Mouse (Mus musculus) intestine, embryonic 16.5 days (tissue): ENCODE data around the gene Syne1. TPM values are rescaled to one million over a fixed set of nuclear protein-coding genes. Genes with fewer than 3 reads are reported as not detected.

Experiments
- ATAC-seq: fragments of 200-750 bp; cut with Nextera tagmentation; 2 replicates; pipeline ENCODE4 v1.8.0; 2017; ENCODE audit warnings: moderate TSS enrichment, moderate library complexity
- H3K27ac ChIP-seq: fragments of 300-500 bp; sonication (generic); 2 replicates; pipeline ENCODE4 v1.5.1; 2014; ENCODE audit warnings: mild to moderate bottlenecking, low read length
- H3K27me3 ChIP-seq: fragments of 300-500 bp; sonication (generic); replicated peaks from 2 replicates; pipeline ENCODE4 v1.6.1; 2014; ENCODE audit warnings: low read length, control low read depth, mixed read lengths; ENCODE audit not compliant: control insufficient read depth, insufficient read depth
- H3K36me3 ChIP-seq: fragments of 300-500 bp; sonication (generic); 2 replicates; pipeline ENCODE4 v1.6.1; 2014; ENCODE audit warnings: low read length, control low read depth; ENCODE audit not compliant: control insufficient read depth, insufficient read depth
- H3K4me1 ChIP-seq: fragments of 300-500 bp; sonication (generic); 2 replicates; pipeline ENCODE4 v1.6.1; 2014; ENCODE audit warnings: low read length, control low read depth, mixed read lengths; ENCODE audit not compliant: control insufficient read depth, insufficient read depth
- H3K4me2 ChIP-seq: fragments of 300-500 bp; sonication (generic); 2 replicates; pipeline ENCODE4 v1.6.1; 2014; ENCODE audit warnings: low read depth, low read length, control low read depth
- H3K4me3 ChIP-seq: fragments of 300-500 bp; sonication (generic); 2 replicates; pipeline ENCODE4 v1.5.1; 2014; ENCODE audit warnings: mild to moderate bottlenecking, low read length
- H3K9ac ChIP-seq: fragments of 300-500 bp; sonication (generic); 2 replicates; pipeline ENCODE4 v1.6.1; 2014; ENCODE audit warnings: low read depth, low read length
- H3K9me3 ChIP-seq: fragments of 300-500 bp; sonication (generic); 2 replicates; pipeline ENCODE4 v1.6.1; 2016; ENCODE audit warnings: low read length, control low read depth; ENCODE audit not compliant: control insufficient read depth
- WGBS: fragments of 180-500 bp; shearing (Covaris S2); extraction: QIAGEN DNeasy Blood & Tissue Kit; methylation state at CpG from one replicate; pipeline ENCODE4 v1.1.7; 2014; 5-methylcytosine and 5-hydroxymethylcytosine counted together
- polyA plus RNA-seq: library from polyadenylated mRNA; unstranded; fragments of >200 nt; fragmentation: Nextera tagmentation; extraction: Ambion mirVana; gene quantifications from 2 replicates; pipeline ENCODE4 v1.2.1, GENCODE M21; 2015

Gene Syne1
- polyA plus RNA-seq, 1 experiment from 2014 or later, result 4.7 TPM

GRCm38 (mm10) chr10:5568991-5569390 is 17.7 kb upstream of the Syne1 start:
- Histone ChIP-seq H3K27me3 (no peaks in the 10 kb centered on the region), H3K4me3 (no peak overlapping the region), H3K4me2 (no peak overlapping the region), H3K4me1 (no peaks in the 10 kb centered on the region), H3K9ac (no peak overlapping the region), H3K9me3 (no peaks in the 10 kb centered on the region), H3K27ac (no peak overlapping the region), H3K36me3 (no peaks in the 10 kb centered on the region)
- ATAC-seq, result no peak
- 87% methylated on average over 4 of the region's 4 CpGs for WGBS

DNA sequence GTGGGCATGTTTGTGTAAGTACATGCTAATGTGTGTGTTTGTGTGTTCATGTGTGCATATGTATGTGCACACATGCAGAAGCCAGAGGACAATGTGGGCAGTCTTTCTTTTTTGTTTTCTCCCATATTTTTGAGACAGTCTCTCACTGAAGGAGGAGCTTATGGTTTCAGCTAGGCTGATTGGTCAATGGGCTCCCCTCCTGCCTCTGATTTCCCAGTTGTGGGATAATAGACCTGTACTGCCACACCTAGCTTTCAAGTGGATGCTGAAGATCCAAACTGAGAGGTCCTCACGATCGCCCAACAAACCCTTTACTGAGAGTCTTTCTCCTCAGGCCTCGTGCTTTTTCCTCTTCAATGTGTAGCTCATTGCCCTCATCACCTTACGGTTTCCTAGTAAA is 10.4 kb upstream of the Syne1 start:
- no peaks in the 10 kb centered on the region for H3K4me1 ChIP-seq
- H3K9me3 ChIP-seq, result no peaks in the 10 kb centered on the region
- ATAC-seq, result no peak
- H3K4me2 ChIP-seq, result no peak overlapping the region
- no peaks in the 10 kb centered on the region for H3K36me3 ChIP-seq
- H3K27me3 ChIP-seq, result no peaks in the 10 kb centered on the region
- no peak overlapping the region for H3K4me3 ChIP-seq
- no peak overlapping the region for H3K27ac ChIP-seq
- WGBS, result 82% methylated on average over 4 of the region's 4 CpGs
- H3K9ac ChIP-seq, result no peak overlapping the region

- H3K27ac ChIP-seq, result no peak overlapping the region
- H3K27me3 ChIP-seq, result no peaks in the 10 kb centered on the region
- WGBS, result 72% methylated on average over 4 of the region's 4 CpGs
- no peak overlapping the region for H3K4me2 ChIP-seq
- no peaks in the 10 kb centered on the region for H3K4me1 ChIP-seq
- H3K36me3 ChIP-seq, result no peaks in the 10 kb centered on the region
- H3K9me3 ChIP-seq, result no peaks in the 10 kb centered on the region
- H3K9ac ChIP-seq, result no peak overlapping the region
- no peak for ATAC-seq
- H3K4me3 ChIP-seq, result no peak overlapping the region
Observed at GRCm38 (mm10) chr10:5560526-5560925, 9.2 kb upstream of the Syne1 start.

DNA sequence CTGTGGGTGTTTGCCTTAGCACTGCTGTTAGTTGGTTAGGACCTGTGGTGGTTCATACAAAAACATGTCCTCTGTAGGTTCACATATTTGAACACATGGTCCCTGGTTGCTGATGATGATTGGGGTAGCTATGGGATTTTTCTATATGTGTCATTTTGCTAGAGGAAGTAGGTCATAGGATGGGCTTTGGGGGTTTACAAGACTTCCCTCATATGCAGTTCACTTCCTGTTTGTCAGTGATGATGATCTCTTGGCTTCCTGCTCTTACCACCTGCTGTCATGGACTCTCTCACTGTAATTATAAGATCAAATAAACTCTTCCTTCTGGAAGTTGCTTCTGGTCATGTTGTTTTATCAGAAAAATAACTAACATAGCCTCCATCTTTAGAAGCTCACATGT is 7.5 kb upstream of the Syne1 start:
- no peaks in the 10 kb centered on the region for H3K9me3 ChIP-seq
- no peak for ATAC-seq
- H3K27me3 ChIP-seq, result no peaks in the 10 kb centered on the region
- H3K27ac ChIP-seq, result no peak overlapping the region
- no peaks in the 10 kb centered on the region for H3K36me3 ChIP-seq
- H3K4me3 ChIP-seq, result no peak overlapping the region
- no peaks in the 10 kb centered on the region for H3K4me1 ChIP-seq
- H3K4me2 ChIP-seq, result no peak overlapping the region
- no peak overlapping the region for H3K9ac ChIP-seq

DNA sequence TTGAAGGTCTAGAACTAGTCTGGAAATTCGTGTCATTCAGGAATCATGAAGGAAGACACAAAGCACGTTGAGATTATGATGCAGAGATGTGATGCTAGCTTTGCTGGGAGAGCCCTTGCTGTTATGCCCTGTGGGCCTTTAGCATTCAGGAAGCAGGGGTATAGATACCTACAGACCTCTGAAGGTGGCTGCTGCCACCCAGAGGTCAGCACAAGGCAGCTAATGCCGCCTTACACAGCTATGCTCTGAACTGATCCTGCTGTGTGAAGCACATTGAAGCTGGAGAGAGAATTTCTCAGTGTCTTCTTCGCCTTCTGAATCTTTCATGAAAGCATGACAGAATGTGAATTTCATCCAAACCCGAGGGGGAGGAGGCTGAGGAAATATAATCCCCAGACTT is 3.7 kb upstream of the Syne1 start:
- no peak overlapping the region for H3K27ac ChIP-seq
- no peaks in the 10 kb centered on the region for H3K36me3 ChIP-seq
- H3K9me3 ChIP-seq, result no peaks in the 10 kb centered on the region
- no peak overlapping the region for H3K4me3 ChIP-seq
- H3K27me3 ChIP-seq, result peaks cover 3% of the 10 kb centered on the region
- ATAC-seq, result no peak
- WGBS, result 21% methylated on average over 5 of the region's 5 CpGs
- no peak overlapping the region for H3K9ac ChIP-seq
- peaks cover 7% of the 10 kb centered on the region; the same call in 1 of the 2 replicates for H3K4me1 ChIP-seq
- H3K4me2 ChIP-seq, result no peak overlapping the region

DNA sequence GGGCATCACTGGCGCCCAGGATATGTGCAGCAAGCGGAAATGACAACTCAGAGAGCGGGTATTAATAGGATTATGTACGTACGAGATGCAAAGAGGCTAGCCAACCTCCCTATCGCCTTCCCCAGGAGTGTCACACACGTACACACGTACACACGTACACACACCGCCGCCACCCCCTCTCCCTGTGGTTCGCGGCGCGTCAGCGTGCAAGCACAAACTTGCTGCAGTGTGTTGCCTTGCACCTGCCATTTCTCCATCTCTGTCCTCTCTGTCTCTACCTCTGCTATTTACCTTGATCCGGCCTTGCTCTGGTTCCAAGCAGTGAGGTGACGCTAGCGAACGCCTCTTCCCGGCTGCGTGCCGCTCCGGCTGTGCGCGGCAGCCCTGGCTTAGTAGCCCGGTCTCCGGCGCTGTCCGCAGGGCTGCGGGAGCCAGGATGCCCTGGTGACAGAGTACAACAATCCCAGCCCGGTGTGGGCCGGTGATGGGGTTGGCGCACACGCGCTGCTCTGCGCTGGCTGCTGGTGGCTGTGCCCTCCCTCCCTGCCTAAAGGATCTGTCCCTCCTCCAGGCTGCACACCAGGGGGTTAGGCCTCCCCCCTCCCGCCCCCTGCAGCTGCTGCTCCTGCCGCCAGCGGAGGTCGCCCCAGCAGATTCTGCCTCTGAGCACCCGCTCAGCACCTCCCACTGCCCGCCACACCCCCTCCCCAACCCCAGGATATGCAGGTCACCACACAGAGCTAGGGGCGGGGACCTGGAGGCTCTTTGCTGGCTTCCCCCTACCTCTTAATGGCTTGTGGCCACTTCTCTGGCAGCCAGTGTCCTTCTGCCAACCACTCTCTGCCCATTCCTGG is 887 bp downstream of the Syne1 start:
- no peak overlapping the region for H3K27ac ChIP-seq
- under 1% methylated on average over 43 of the region's 44 CpGs for WGBS
- ATAC-seq, result peak; percentile 91

GRCm38 (mm10) chr10:5549871-5550167 is 1.5 kb downstream of the Syne1 start:
- Histone ChIP-seq H3K36me3 (no peaks in the 10 kb centered on the region), H3K27me3 (peaks cover 3% of the 10 kb centered on the region), H3K9me3 (no peaks in the 10 kb centered on the region), H3K27ac (no peak overlapping the region), H3K4me3 (peak overlapping the region; percentile 54), H3K9ac (peak overlapping the region; percentile 55; the same call in 1 of the 2 replicates), H3K4me1 (peaks cover 9% of the 10 kb centered on the region; the same call in 1 of the 2 replicates), H3K4me2 (peak overlapping the region; percentile 92)
- no peak; the same call in 1 of the 2 replicates for ATAC-seq
- WGBS, result 16% methylated on average over 6 of the region's 6 CpGs

More for the DNA sequence above, 887 bp downstream of the Syne1 start:
- Histone ChIP-seq H3K4me1 (peaks cover 9% of the 10 kb centered on the region; the same call in 1 of the 2 replicates), H3K4me2 (peak overlapping the region; percentile 92), H3K4me3 (peak overlapping the region; percentile 54), H3K36me3 (no peaks in the 10 kb centered on the region), H3K9me3 (no peaks in the 10 kb centered on the region), H3K27me3 (peaks cover 3% of the 10 kb centered on the region), H3K9ac (peak overlapping the region; percentile 55)

DNA sequence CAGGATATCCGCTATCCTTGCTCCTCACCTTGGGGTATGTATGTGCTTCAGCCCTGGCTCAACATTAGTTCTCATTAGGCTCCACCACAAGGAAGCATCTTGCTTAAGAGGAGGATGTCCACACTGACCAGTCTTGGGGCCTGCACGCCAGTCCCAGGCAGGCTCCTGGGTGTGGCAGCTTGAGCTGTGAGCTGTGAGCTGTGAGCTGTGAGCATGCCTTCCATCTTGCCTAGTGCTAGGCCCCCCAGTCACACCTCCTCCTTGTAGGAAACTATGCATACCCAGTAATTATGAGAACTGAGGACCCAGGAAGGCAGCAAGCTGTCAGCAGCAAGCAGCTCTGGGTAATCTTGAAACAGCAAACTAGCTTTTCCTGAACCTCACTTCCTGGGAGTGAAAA is 2.6 kb downstream of the Syne1 start:
- Histone ChIP-seq H3K36me3 (no peaks in the 10 kb centered on the region), H3K9ac (no peak overlapping the region), H3K9me3 (no peaks in the 10 kb centered on the region), H3K27ac (no peak overlapping the region), H3K4me1 (peaks cover 9% of the 10 kb centered on the region; the same call in 1 of the 2 replicates), H3K4me2 (no peak overlapping the region), H3K4me3 (no peak overlapping the region), H3K27me3 (peaks cover 3% of the 10 kb centered on the region)
- 75% methylated on average over 2 of the region's 2 CpGs for WGBS
- ATAC-seq, result no peak

DNA sequence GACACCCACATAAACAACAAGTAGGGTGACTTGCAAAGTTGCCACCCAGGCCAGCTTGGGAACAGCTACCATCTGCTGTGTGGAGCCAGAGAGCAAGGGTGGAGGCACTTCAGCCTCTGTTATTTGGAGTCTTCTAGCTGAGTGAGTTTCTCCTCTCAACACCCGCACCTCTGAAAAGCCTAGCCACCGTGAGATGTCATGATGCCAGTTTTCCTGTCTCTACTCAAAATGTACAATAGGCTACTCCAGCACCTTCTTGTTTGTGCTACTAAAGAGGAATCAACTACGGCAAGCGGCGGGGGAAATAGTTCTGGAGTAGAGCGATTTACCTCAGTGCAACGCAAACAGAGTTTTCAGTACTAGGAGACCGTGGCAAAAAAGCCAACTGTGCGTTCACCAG is 3.5 kb downstream of the Syne1 start:
- Histone ChIP-seq H3K27me3 (peaks cover 3% of the 10 kb centered on the region), H3K36me3 (no peaks in the 10 kb centered on the region), H3K27ac (no peak overlapping the region), H3K4me1 (peaks cover 9% of the 10 kb centered on the region; the same call in 1 of the 2 replicates), H3K4me2 (no peak overlapping the region), H3K9me3 (no peaks in the 10 kb centered on the region), H3K4me3 (no peak overlapping the region), H3K9ac (no peak overlapping the region)
- WGBS, result 85% methylated on average over 9 of the region's 9 CpGs
- ATAC-seq, result no peak

DNA sequence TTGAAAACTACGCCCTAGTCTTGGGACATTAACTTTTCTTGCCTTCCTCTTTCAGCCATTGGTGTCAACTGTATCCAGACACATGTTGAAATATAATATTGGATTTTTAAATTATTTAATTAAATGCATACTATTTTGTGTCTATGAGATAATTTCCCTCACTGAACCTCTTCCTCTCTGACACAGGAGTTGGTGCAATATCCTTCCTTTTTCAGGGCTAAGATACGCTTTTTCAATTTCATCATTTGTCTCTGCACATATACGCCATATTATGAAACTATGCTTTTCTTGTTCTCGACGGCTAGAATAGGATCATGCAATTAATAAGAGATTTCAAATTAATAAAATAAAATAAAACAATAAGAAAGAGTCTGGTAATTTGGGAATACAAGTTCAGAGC is 4.9 kb downstream of the Syne1 start:
- no peak for ATAC-seq
- H3K4me3 ChIP-seq, result no peak overlapping the region
- no peak overlapping the region for H3K27ac ChIP-seq
- H3K9me3 ChIP-seq, result no peaks in the 10 kb centered on the region
- H3K9ac ChIP-seq, result no peak overlapping the region
- no peaks in the 10 kb centered on the region for H3K36me3 ChIP-seq
- H3K4me2 ChIP-seq, result no peak overlapping the region
- WGBS, result 91% methylated on average over 5 of the region's 5 CpGs
- peaks cover 3% of the 10 kb centered on the region for H3K27me3 ChIP-seq
- peaks cover 9% of the 10 kb centered on the region; the same call in 1 of the 2 replicates for H3K4me1 ChIP-seq
